Mouse (Mus musculus) C2C12 (cell line): Measurements from ENCODE around the gene Foxc2.

Source experiments
- CEBPB ChIP-seq: IDR thresholded peaks from one replicate; pipeline ENCODE4 v1.6.1; 2011; ENCODE audit warnings: low read depth, mild to moderate bottlenecking, control low read depth, moderate library complexity
- CTCF ChIP-seq: IDR thresholded peaks from one replicate; pipeline ENCODE4 v1.5.1; 2011; ENCODE audit not compliant: control insufficient read depth, insufficient read depth, insufficient read length
- FOSL1 ChIP-seq: IDR thresholded peaks from one replicate; pipeline ENCODE4 v1.8.0; 2011; ENCODE audit warnings: mild to moderate bottlenecking, low read length; ENCODE audit not compliant: poor library complexity, insufficient read depth, severe bottlenecking
- MAX ChIP-seq: IDR thresholded peaks from one replicate; pipeline ENCODE4 v1.6.1; 2011; ENCODE audit warnings: mild to moderate bottlenecking, control low read depth
- MYOD1 ChIP-seq: IDR thresholded peaks from one replicate; pipeline ENCODE4 v1.6.1; 2011; ENCODE audit warnings: low read depth; ENCODE audit not compliant: control insufficient read depth, insufficient read length
- MYOG ChIP-seq: IDR thresholded peaks from one replicate; pipeline ENCODE4 v1.6.1; 2011; ENCODE audit not compliant: control insufficient read depth, insufficient read length; ENCODE audit errors: extremely low read depth
- USF1 ChIP-seq: IDR thresholded peaks from one replicate; pipeline ENCODE4 v1.6.1; 2011; ENCODE audit warnings: low read depth, mild to moderate bottlenecking, control low read depth, moderate library complexity

DNA sequence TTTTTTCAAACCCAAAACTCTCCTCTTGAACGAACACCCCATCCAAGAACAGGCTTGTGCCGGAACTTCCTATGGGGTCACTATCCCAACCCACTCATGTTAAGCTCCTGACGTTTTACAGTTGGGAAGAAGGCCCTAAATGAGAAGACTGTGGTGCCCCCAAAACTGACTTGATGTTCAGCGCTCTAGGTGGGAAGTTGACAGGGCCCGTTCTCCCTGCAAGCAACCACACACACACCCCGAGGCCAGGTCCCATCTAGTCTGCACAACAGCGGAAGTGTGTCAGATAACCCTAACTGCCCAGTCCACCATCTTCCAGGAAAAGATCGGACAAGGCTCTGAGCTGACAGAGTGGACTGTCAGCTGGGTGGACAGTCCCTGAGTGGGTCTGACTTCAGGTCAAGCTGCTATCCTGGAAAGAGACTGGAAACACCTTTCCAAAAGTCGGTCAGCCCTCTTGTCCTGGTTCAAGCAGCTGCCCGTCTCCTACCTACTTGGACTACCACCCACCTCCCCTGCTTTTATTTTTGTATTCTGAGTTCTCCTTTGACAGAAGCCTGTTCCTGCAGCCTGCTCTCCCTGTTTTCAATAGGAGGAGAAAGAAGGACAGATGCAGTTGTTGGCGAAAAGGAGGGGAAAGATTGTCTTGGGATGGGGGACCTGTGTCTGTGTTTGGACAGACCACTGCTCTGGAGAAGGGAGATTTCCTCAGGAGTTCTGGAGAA lies 43.4 kb upstream of the Foxc2 start:
- TF ChIP-seq CTCF (no peak), MAX (no peak), FOSL1 (no peak), USF1 (no peak), MYOD1 (no peak), MYOG (no peak), CEBPB (no peak)
